Mouse (Mus musculus): ENCODE data around the gene Lpcat2.

Gene Lpcat2

GRCm38 (mm10) chr8:92855171-92855894 is at the start of gene Lpcat2:
Gene Lpcat2 (plus strand): TSS chr8:92855339.
- no peak for DNase-seq (ENCODE audit: low read depth, low spot score)

- DNase-seq (ENCODE audit: low read depth, low spot score), result no peak
These were observed 42.4 kb upstream of the Lpcat2 start for GRCm38 (mm10) chr8:92812773-92813172.

GRCm38 (mm10) chr8:92815661-92816060 is 39.5 kb upstream of the Lpcat2 start:
- DNase-seq (ENCODE audit: low read depth, low spot score), result no peak

GRCm38 (mm10) chr8:92817928-92818818 is 37.0 kb upstream of the Lpcat2 start:
- peak; percentile 93 for DNase-seq (ENCODE audit: low read depth, low spot score)

- DNase-seq (ENCODE audit: low read depth, low spot score), result no peak
These were observed 34.0 kb upstream of the Lpcat2 start for GRCm38 (mm10) chr8:92821151-92821550.

- DNase-seq (ENCODE audit: low read depth, low spot score), result no peak
These were observed 32.8 kb upstream of the Lpcat2 start for GRCm38 (mm10) chr8:92822386-92822785.

GRCm38 (mm10) chr8:92825991-92826390 is 29.1 kb upstream of the Lpcat2 start:
- no peak for DNase-seq (ENCODE audit: low read depth, low spot score)

GRCm38 (mm10) chr8:92827243-92828034 is 27.7 kb upstream of the Lpcat2 start, which contains the start of gene Mmp2:
Gene Mmp2 (plus strand): TSS chr8:92827291.
- no peak for DNase-seq (ENCODE audit: low read depth, low spot score)

- DNase-seq (ENCODE audit: low read depth, low spot score), result peak; percentile 42
These were observed 26.8 kb upstream of the Lpcat2 start for GRCm38 (mm10) chr8:92828251-92828743.

- DNase-seq (ENCODE audit: low read depth, low spot score), result no peak
These were observed 20.9 kb upstream of the Lpcat2 start for GRCm38 (mm10) chr8:92834065-92834731.

- no peak for DNase-seq (ENCODE audit: low read depth, low spot score)
These were observed 20.2 kb upstream of the Lpcat2 start for GRCm38 (mm10) chr8:92834786-92835500.

GRCm38 (mm10) chr8:92835901-92836300 is 19.2 kb upstream of the Lpcat2 start:
- DNase-seq (ENCODE audit: low read depth, low spot score), result no peak

GRCm38 (mm10) chr8:92838616-92839015 is 16.5 kb upstream of the Lpcat2 start:
- no peak for DNase-seq (ENCODE audit: low read depth, low spot score)

- no peak for DNase-seq (ENCODE audit: low read depth, low spot score)
These were observed 16.0 kb upstream of the Lpcat2 start for GRCm38 (mm10) chr8:92839161-92839560.

GRCm38 (mm10) chr8:92839876-92840275 is 15.3 kb upstream of the Lpcat2 start:
- no peak for DNase-seq (ENCODE audit: low read depth, low spot score)

GRCm38 (mm10) chr8:92846684-92847083 is 8.5 kb upstream of the Lpcat2 start:
- peak; percentile 14 for DNase-seq (ENCODE audit: low read depth, low spot score)

- peak; percentile 73 for DNase-seq (ENCODE audit: low read depth, low spot score)
These were observed 7.8 kb upstream of the Lpcat2 start for GRCm38 (mm10) chr8:92847299-92847698.

GRCm38 (mm10) chr8:92849261-92849660 is 5.9 kb upstream of the Lpcat2 start:
- DNase-seq (ENCODE audit: low read depth, low spot score), result no peak

GRCm38 (mm10) chr8:92850239-92850638 is 4.9 kb upstream of the Lpcat2 start:
- DNase-seq (ENCODE audit: low read depth, low spot score), result no peak

GRCm38 (mm10) chr8:92851381-92851780 is 3.8 kb upstream of the Lpcat2 start:
- DNase-seq (ENCODE audit: low read depth, low spot score), result no peak
